Mouse (Mus musculus): Measurements from ENCODE around the gene Fndc1.

DNA sequence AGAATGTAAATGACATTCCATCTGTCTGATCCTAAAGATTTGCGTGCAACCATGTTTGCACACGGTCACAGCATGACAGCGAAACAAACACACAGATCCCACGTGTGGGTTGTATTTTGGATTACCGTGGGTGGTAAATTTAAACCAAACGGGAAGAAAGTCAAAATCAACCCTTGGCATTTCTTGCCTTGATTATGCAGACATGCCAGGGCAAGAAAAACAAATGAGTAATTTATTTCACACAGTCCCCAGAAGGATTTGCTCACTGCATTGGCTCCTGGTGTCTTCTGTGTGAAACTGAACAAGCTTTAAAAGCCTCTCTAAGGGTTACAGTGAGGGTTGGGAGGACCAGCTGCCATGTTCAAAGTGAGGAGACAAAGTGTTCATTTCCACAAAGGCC, 22.0 kb downstream of the Fndc1 start:
- TF ChIP-seq NANOG (IDR thresholded peaks at IDR 0.05; ENCODE audit: borderline replicate concordance, low read length) (no peak), CTCF (conservative IDR thresholded peaks at IDR 0.05; ENCODE audit: low read length) (no peak), POU5F1 (IDR thresholded peaks at IDR 0.05; ENCODE audit: borderline replicate concordance, low read length) (no peak)
